Mouse (Mus musculus): ENCODE data around the gene Cldn12.

- TF ChIP-seq CTCF (conservative IDR thresholded peaks at IDR 0.05; ENCODE audit: low read length), result 0 out of 2 replicates have a peak, but pooled peaks have one; percentile 6
- TF ChIP-seq NANOG (IDR thresholded peaks at IDR 0.05; ENCODE audit: borderline replicate concordance, low read length), result no peak
These were observed 28.7 kb downstream of the Cldn12 start for GRCm38 (mm10) chr5:5486071-5486470.
